Mouse (Mus musculus) limb, embryonic 14.5 days (tissue): ENCODE measurements around the gene Guca2a. TPM values are rescaled to one million over a fixed set of nuclear protein-coding genes. Genes with fewer than 3 reads are reported as not detected.

Experiments
- ATAC-seq: fragments of 200-750 bp; cut with Nextera tagmentation; 2 replicates; pipeline ENCODE4 v1.8.0; 2017; ENCODE audit warnings: low read depth, moderate number of reproducible peaks, moderate TSS enrichment; ENCODE audit not compliant: low FRiP score
- DNase-seq: peaks from one replicate; pipeline ENCODE4 v3.0.0-alpha.2; 2015; ENCODE audit warnings: low spot score
- H3K27ac ChIP-seq: fragments of 300-500 bp; sonication (generic); replicated peaks from 2 replicates; pipeline ENCODE4 v1.5.1; 2014; ENCODE audit warnings: low read depth, mild to moderate bottlenecking, low read length, moderate library complexity, mixed read lengths
- H3K27me3 ChIP-seq: fragments of 300-500 bp; sonication (generic); 2 replicates; pipeline ENCODE4 v1.6.1; 2014; ENCODE audit warnings: low read length, mixed read lengths; ENCODE audit not compliant: control insufficient read depth, insufficient read depth
- H3K36me3 ChIP-seq: fragments of 300-500 bp; sonication (generic); 2 replicates; pipeline ENCODE4 v1.6.1; 2014; ENCODE audit warnings: mild to moderate bottlenecking, low read length, moderate library complexity, mixed read lengths; ENCODE audit not compliant: control insufficient read depth, insufficient read depth
- H3K4me1 ChIP-seq: fragments of 300-500 bp; sonication (generic); 2 replicates; pipeline ENCODE4 v1.6.1; 2014; ENCODE audit warnings: antibody characterized with exemption, low read length, mixed read lengths; ENCODE audit not compliant: control insufficient read depth, insufficient read depth
- H3K4me2 ChIP-seq: fragments of 300-500 bp; sonication (generic); replicated peaks from 2 replicates; pipeline ENCODE4 v1.6.1; 2014; ENCODE audit warnings: low read depth, mild to moderate bottlenecking, low read length, moderate library complexity; ENCODE audit not compliant: severe bottlenecking
- H3K4me3 ChIP-seq: fragments of 300-500 bp; sonication (generic); replicated peaks from 2 replicates; pipeline ENCODE4 v1.5.1; 2014; ENCODE audit warnings: low read length
- H3K9ac ChIP-seq: fragments of 300-500 bp; sonication (generic); 2 replicates; pipeline ENCODE4 v1.6.1; 2014; ENCODE audit warnings: mild to moderate bottlenecking, low read depth, low read length, moderate library complexity; ENCODE audit not compliant: severe bottlenecking
- H3K9me3 ChIP-seq: fragments of 300-500 bp; sonication (generic); 2 replicates; pipeline ENCODE4 v1.6.1; 2016; ENCODE audit warnings: low read length; ENCODE audit not compliant: control insufficient read depth
- POLR2A ChIP-seq: fragments of 200-500 bp; IDR thresholded peaks from 2 replicates; pipeline ENCODE4 v1.8.0; 2012; ENCODE audit warnings: inconsistent platforms, mild to moderate bottlenecking, moderate library complexity, borderline replicate concordance; ENCODE audit not compliant: insufficient read depth, insufficient read length; ENCODE audit errors: extremely low read depth
- whole genome bisulfite sequencing: fragments of 180-500 bp; shearing (Covaris S2); extraction: QIAGEN DNeasy Blood & Tissue Kit; methylation state at CpG from one replicate; pipeline ENCODE4 v1.1.7; 2014; 5-methylcytosine and 5-hydroxymethylcytosine counted together
- polyA plus RNA-seq, 2 experiments: library from polyadenylated mRNA; depleted of rRNA in 1 of 2; stranded (reverse) in 1 of 2; unstranded in 1 of 2; fragments of >200 nt; fragmentation: Nextera tagmentation in 1 of 2; extraction: Ambion mirVana in 1 of 2; gene quantifications; 2 replicates each; pipeline versions ENCODE4 v1.2.1 to v1.2.3; 2012 to 2014

Guca2a gene
- polyA plus RNA-seq, 2 experiments = not detected

GRCm38 (mm10) chr4:119599605-119600004 is 37.9 kb upstream of the Guca2a start:
- Histone ChIP-seq H3K4me2 (no peak overlapping the region), H3K4me3 (no peak overlapping the region), H3K27ac (no peak overlapping the region), H3K9ac (no peak overlapping the region), H3K27me3 (no peaks in the 10 kb centered on the region), H3K36me3 (peaks cover 12% of the 10 kb centered on the region), H3K4me1 (no peaks in the 10 kb centered on the region), H3K9me3 (no peaks in the 10 kb centered on the region)
- DNase-seq = no peak
- WGBS = 72% methylated on average over 1 of the region's 1 CpGs
- TF ChIP-seq POLR2A = no peak
- ATAC-seq = no peak

- DNase-seq (no peak), ATAC-seq (no peak)
- WGBS = 90% methylated on average over 1 of the region's 1 CpGs
- peaks cover 19% of the 10 kb centered on the region for H3K36me3 ChIP-seq
- H3K27ac ChIP-seq = no peak overlapping the region
- no peaks in the 10 kb centered on the region for H3K27me3 ChIP-seq
- no peaks in the 10 kb centered on the region for H3K4me1 ChIP-seq
- H3K9ac ChIP-seq = no peak overlapping the region
- TF ChIP-seq POLR2A = no peak
- H3K4me3 ChIP-seq = no peak overlapping the region
- H3K9me3 ChIP-seq = no peaks in the 10 kb centered on the region
- no peak overlapping the region for H3K4me2 ChIP-seq
These were observed 28.0 kb upstream of the Guca2a start for GRCm38 (mm10) chr4:119609488-119609887.

- no peak overlapping the region for H3K9ac ChIP-seq
- H3K4me2 ChIP-seq = no peak overlapping the region
- no peak for TF ChIP-seq POLR2A
- DNase-seq (no peak), ATAC-seq (no peak)
- peaks cover 12% of the 10 kb centered on the region; the same call in 1 of the 2 replicates for H3K36me3 ChIP-seq
- no peaks in the 10 kb centered on the region for H3K27me3 ChIP-seq
- H3K4me1 ChIP-seq = peaks cover 3% of the 10 kb centered on the region; the same call in 1 of the 2 replicates
- H3K27ac ChIP-seq = no peak overlapping the region
- no peak overlapping the region for H3K4me3 ChIP-seq
- WGBS = 86% methylated on average over 1 of the region's 1 CpGs
- no peaks in the 10 kb centered on the region for H3K9me3 ChIP-seq
These were observed 23.4 kb upstream of the Guca2a start for GRCm38 (mm10) chr4:119614078-119614477.

GRCm38 (mm10) chr4:119614724-119615123 is 22.8 kb upstream of the Guca2a start:
- WGBS = 82% methylated on average over 4 of the region's 4 CpGs

GRCm38 (mm10) chr4:119626081-119626645 is 11.3 kb upstream of the Guca2a start:
- 87% methylated on average over 7 of the region's 7 CpGs for WGBS
- H3K27ac ChIP-seq = no peak overlapping the region
- no peak overlapping the region for H3K9ac ChIP-seq
- H3K4me2 ChIP-seq = no peak overlapping the region
- H3K9me3 ChIP-seq = no peaks in the 10 kb centered on the region
- no peaks in the 10 kb centered on the region for H3K27me3 ChIP-seq
- H3K36me3 ChIP-seq = peaks cover 56% of the 10 kb centered on the region
- ATAC-seq (no peak), DNase-seq (no peak)
- H3K4me1 ChIP-seq = no peaks in the 10 kb centered on the region
- no peak overlapping the region for H3K4me3 ChIP-seq
- no peak for TF ChIP-seq POLR2A

More at GRCm38 (mm10) chr4:119614724-119615123, 22.8 kb upstream of the Guca2a start:
- Histone ChIP-seq H3K9me3 (no peaks in the 10 kb centered on the region), H3K27me3 (no peaks in the 10 kb centered on the region), H3K27ac (no peak overlapping the region), H3K4me1 (peaks cover 3% of the 10 kb centered on the region; the same call in 1 of the 2 replicates), H3K36me3 (peaks cover 18% of the 10 kb centered on the region; the same call in 1 of the 2 replicates), H3K4me3 (no peak overlapping the region), H3K4me2 (no peak overlapping the region), H3K9ac (no peak overlapping the region)
- DNase-seq = no peak
- TF ChIP-seq POLR2A = no peak
- no peak for ATAC-seq
